Mouse (Mus musculus): ENCODE data around the gene Dbp.

The Dbp gene

GRCm38 (mm10) chr7:45693921-45694591, 10.8 kb upstream of the Dbp start, which contains the start of gene Sec1:
TSS of gene Sec1 (minus strand) at chr7:45694402.
- no peak for DNase-seq (ENCODE audit: low spot score)

- DNase-seq (ENCODE audit: low spot score), result no peak
Observed at GRCm38 (mm10) chr7:45695098-45695497, 9.8 kb upstream of the Dbp start.

GRCm38 (mm10) chr7:45697894-45698293, 7.0 kb upstream of the Dbp start:
- no peak for DNase-seq (ENCODE audit: low spot score)

GRCm38 (mm10) chr7:45699523-45700141, 5.3 kb upstream of the Dbp start, which contains the start of gene Car11:
TSS of gene Car11 (plus strand) at chr7:45699843.
- no peak for DNase-seq (ENCODE audit: low spot score)

GRCm38 (mm10) chr7:45700301-45701015, 4.4 kb upstream of the Dbp start:
- DNase-seq (ENCODE audit: low spot score), result no peak

GRCm38 (mm10) chr7:45701072-45701471, 3.8 kb upstream of the Dbp start:
- no peak for DNase-seq (ENCODE audit: low spot score)

- DNase-seq (ENCODE audit: low spot score), result no peak
Observed at GRCm38 (mm10) chr7:45701607-45702006, 3.3 kb upstream of the Dbp start.

- DNase-seq (ENCODE audit: low spot score), result no peak
Observed at GRCm38 (mm10) chr7:45702316-45702715, 2.6 kb upstream of the Dbp start.

- DNase-seq (ENCODE audit: low spot score), result no peak
Observed at GRCm38 (mm10) chr7:45702809-45703520, 1.9 kb upstream of the Dbp start.

- no peak for DNase-seq (ENCODE audit: low spot score)
Observed at GRCm38 (mm10) chr7:45703521-45704033, 1.3 kb upstream of the Dbp start.

GRCm38 (mm10) chr7:45704046-45704559, 785 bp upstream of the Dbp start:
- no peak for DNase-seq (ENCODE audit: low spot score)

GRCm38 (mm10) chr7:45705443-45705864, 566 bp downstream of the Dbp start:
- no peak for DNase-seq (ENCODE audit: low spot score)

- DNase-seq (ENCODE audit: low spot score), result no peak
Observed at GRCm38 (mm10) chr7:45705873-45706281, 989 bp downstream of the Dbp start.

- DNase-seq (ENCODE audit: low spot score), result peak; percentile 79
Observed at GRCm38 (mm10) chr7:45706721-45707241, 1.9 kb downstream of the Dbp start.

GRCm38 (mm10) chr7:45707375-45707967, 2.6 kb downstream of the Dbp start:
- peak; percentile 88 for DNase-seq (ENCODE audit: low spot score)

- DNase-seq (ENCODE audit: low spot score), result no peak
Observed at GRCm38 (mm10) chr7:45708221-45708761, 3.4 kb downstream of the Dbp start.

- DNase-seq (ENCODE audit: low spot score), result no peak
Observed at GRCm38 (mm10) chr7:45709036-45709435, 4.1 kb downstream of the Dbp start.

GRCm38 (mm10) chr7:45709677-45710355, 4.9 kb downstream of the Dbp start:
- no peak for DNase-seq (ENCODE audit: low spot score)

GRCm38 (mm10) chr7:45710477-45711191, 5.7 kb downstream of the Dbp start:
- DNase-seq (ENCODE audit: low spot score), result no peak
